Mouse (Mus musculus) kidney, adult 2 months (tissue): ENCODE measurements at regions not wholly inside any gene's neighbourhood (a gene's known extent, or its start where the extent isn't known, plus 50 kb on each side); places are given as distances from the start of the nearest gene placed in this dataset.

Experiments
- CTCF ChIP-seq: fragments of 200-500 bp; conservative IDR thresholded peaks from 2 replicates; pipeline ENCODE4 v1.5.1; 2011; ENCODE audit warnings: low read depth, mild to moderate bottlenecking, control low read depth, low read length, moderate library complexity, mixed read lengths; ENCODE audit not compliant: insufficient read depth, insufficient read length
- POLR2A ChIP-seq: fragments of 200-500 bp; IDR thresholded peaks from one replicate; pipeline ENCODE4 v1.6.1; 2011; ENCODE audit warnings: low read depth, low read length, control low read depth

DNA sequence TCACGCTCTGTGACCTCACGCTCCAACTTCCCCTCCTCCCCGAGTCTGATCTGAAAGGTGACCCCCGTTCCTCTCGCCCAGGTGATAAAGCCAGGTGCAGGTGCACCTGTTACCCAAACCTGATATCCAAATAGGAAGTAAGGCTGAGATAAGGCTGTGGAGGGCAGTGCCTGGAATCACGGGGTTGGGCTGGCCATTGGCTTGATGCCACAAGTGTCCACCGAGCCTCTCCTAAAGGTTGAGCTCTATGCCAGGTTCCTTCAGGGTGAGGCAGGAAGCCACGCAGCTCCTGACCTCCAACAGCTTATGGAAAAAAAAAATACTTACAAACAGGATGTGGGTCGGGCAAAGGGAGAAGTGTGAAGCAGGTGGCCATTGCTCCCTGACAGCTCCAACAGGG is 102.0 kb downstream of the Wdr11 start:
- TF ChIP-seq CTCF (no peak), POLR2A (no peak)
